Mouse (Mus musculus): ENCODE results near the gene Kcnh8.

Kcnh8 gene

DNA sequence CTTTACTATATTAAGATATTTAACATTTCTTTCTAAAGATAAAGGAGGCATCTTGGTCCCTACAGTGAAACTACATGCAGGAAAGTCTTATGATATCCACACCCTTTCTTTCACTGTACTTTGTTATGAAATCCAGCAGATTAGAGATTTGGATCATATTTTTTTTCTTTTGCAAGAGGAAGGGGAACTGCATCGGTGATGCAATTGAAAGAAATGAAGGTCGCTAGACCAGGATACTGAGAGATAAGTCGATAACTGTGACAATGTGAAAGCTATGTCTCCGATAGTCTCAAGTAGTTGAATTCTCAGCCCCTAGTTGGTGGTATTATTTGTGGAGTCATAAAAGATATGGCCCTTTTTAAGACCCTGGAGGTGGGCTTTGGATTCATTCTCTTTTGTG, 227.2 kb downstream of the Kcnh8 start:
- DNase-seq (ENCODE audit: low read depth, low spot score), result no peak

DNA sequence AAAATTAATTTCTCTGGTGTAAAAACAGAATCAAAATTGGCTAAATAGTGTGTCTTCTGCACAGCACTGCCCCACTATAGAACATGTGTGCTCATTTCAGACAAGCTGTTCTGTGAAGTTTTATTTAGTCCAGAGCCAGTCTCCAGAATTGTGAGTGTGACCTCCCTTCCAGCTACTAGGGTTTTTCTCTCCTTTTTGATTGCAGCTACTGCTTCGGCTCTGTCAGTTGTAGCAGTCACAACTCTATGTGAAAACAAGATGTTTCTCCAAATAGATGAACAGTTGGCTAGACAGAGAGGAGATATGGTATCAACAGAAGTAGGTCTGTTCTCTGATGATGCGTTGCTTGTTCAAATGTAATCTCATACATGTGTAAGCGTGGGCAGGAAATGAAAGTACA, 270.7 kb downstream of the Kcnh8 start:
- DNase-seq (ENCODE audit: low read depth, low spot score), result no peak

DNA sequence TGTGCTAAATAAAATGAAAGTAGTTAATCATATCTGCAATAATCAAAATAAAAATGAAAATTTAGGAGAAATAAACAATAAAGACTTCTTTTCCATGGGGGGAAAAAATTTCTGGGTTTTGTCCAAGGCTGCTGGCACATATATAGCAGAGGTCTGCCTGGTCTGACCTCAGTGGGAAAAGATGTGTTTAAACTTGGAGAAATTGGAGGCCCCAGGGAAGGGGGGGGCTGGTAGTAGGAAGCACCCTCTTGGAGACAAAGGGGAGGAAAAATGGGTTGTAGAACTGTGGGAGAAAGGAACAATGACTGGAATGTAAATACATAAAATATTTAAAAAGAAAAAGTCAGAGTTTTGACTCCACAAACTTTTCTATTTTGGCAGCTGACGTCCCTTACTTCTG, 276.5 kb downstream of the Kcnh8 start:
- no peak for DNase-seq (ENCODE audit: low read depth, low spot score)

DNA sequence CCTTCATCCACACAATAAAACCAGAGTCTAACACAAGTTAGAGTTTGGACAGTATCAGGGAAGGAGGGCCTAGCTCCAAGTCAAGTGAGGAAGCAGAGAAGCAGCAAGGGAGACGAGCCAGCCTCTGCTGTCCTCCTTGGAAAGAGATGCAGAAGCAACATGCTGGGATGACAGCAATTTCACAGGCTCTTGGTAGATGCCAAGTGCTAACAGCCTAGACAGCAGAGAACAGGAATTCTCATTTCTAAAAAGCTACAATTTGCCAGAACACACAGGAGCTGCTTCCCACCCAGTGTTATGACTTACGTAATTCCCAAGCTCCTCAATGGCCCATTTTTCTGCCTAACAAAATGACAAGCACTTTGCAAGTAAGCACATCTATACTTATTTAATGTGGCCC, 277.5 kb downstream of the Kcnh8 start:
- DNase-seq (ENCODE audit: low read depth, low spot score), result no peak

DNA sequence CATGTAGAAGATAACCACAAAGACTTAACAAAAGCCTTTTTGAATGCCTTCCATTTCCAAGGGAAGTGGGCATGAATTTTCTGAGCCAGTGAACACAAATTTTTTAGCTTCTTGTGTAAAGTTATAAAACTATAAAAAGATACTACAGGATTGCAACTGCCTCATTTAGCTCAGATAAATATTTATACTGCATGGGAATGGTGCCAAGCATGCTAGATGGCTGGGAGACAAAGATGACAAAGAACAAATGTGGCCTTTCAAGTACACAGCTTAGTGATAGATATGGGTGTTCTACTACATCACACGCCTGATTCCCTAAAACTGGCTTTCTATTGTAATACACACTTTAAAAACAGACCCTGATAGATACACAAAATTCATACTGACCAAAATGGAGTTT, 282.7 kb downstream of the Kcnh8 start:
- no peak for DNase-seq (ENCODE audit: low read depth, low spot score)

DNA sequence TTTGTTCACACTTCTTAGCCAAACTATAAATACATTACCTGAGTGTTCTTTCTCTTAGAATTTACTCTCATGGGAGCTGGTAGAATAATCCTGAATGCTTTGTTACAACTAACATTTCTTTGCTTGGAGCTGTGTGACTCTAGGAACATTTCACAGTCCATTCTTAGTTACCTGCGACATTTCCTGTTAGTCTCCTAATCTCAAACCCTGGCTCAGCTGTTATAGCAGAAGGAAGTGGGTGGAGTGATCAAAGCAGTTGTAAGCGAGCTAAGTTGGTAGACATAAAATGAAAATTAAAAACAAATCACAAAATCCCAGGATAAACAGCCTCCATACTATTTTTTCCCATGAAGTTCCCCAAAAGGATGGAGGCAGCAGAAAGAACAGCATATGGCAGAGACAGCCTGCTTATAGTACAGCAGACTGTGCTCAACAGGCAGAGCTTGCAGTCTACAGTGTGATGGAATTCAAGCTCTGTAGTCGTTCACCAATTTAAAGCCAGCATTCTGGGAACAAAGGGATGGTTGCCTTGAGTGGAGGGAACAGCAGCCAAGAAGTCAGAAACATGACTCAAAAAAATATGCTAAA, 318.1 kb downstream of the Kcnh8 start:
- DNase-seq (ENCODE audit: low read depth, low spot score), result no peak

DNA sequence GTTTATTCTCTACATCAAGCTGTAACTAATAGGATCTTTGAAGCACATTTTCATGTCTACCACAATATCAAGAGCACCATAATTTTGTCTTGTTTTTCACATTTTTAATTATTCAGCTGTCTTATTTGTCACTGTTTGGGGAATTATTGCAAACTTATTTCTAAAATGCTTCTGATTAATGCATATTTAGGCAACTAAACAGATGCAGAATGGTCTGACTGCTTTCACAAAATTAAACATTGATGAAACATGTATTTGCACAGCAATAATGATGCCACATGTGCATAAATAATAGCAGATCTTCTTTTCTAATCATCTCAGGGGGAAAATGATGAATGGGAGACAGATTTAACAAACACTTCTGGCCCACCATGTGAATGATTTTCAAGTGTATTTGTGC, 341.5 kb downstream of the Kcnh8 start:
- DNase-seq (ENCODE audit: low read depth, low spot score), result no peak

DNA sequence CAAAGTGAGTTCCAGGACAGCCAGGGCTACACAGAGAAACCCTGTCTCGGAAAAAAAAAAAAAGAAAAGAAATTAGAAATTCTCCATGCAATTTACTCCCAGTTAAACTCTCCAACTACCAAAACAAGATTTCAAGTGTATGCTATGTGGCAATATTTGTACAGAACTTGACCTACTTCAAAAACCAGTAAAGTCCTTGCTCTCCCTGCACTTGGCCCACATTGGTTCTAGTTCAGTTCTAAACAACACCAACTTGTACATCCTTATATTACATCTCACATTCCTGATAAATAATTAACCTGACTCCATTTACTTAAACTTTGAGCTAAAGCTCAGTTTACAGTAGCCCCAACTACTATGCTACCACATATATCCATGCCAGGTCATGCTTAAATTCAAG, 370.2 kb downstream of the Kcnh8 start:
- no peak for DNase-seq (ENCODE audit: low read depth, low spot score)

DNA sequence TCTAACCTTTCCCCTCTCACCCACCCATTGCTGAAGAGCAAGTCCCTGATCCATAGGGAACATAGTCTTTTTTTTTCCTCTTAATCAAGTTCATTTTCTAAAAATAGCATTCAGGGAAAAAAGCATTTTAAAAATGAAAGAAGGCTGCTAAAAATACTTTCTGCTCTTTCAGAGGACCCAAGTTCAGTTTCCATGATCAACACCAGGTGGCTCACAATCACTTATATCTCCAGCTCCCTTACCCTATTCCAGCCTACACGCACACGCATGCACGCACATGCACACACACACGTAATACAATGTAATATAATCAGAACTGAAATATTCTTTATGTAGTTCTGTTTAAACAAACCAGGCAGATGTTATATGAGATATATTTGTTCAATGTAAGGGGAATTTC, 378.4 kb downstream of the Kcnh8 start:
- DNase-seq (ENCODE audit: low read depth, low spot score), result no peak
